Mouse (Mus musculus): Measurements from ENCODE around the gene Ttc29. TPM values are rescaled to one million over a fixed set of nuclear protein-coding genes. Genes with fewer than 3 reads are reported as not detected.

The Ttc29 gene
- total RNA-seq, 4 experiments from 2014 or later: not detected

DNA sequence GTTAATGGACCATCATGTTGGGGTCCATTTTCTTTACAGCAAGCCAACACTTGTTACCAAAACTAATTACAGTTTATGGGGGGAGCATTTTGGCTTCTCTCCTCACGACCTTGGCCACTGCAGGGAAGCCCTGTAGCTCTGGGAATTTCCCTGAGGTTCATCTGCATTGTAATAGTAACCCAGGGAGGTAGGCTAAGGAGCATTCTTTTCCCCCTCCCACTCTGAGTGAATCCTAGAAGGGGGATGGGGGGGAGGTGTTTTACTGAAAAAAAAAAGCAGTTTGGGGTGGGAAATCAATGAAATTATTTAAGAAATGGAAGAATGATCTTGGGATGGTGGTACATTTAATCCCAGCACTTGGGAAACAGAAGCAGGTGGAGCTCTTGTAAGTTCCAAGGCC lies 210.8 kb downstream of the Ttc29 start:
- no peak for DNase-seq (ENCODE audit: low spot score in 2 of 2)

DNA sequence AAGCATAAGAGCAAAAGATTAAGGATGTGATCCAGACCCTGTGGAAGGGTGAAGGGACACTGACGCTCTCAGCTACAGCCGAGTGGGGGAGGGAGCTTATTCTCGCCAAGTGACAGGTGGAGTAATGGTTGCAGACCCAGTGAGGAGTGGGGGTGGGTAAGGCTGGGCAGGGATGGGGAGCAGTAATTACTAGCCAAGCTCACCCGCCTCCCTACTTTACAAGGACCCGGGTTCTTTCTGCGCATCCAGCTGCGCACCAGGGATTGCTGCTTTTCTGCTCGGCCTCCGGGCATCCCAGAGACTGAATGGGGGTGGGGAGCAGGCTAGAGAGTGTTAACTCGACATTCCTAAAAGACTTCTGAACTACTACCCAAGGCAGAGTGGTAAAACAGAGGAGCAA lies 213.4 kb downstream of the Ttc29 start:
- no peak for DNase-seq (ENCODE audit: low spot score in 2 of 2)

DNA sequence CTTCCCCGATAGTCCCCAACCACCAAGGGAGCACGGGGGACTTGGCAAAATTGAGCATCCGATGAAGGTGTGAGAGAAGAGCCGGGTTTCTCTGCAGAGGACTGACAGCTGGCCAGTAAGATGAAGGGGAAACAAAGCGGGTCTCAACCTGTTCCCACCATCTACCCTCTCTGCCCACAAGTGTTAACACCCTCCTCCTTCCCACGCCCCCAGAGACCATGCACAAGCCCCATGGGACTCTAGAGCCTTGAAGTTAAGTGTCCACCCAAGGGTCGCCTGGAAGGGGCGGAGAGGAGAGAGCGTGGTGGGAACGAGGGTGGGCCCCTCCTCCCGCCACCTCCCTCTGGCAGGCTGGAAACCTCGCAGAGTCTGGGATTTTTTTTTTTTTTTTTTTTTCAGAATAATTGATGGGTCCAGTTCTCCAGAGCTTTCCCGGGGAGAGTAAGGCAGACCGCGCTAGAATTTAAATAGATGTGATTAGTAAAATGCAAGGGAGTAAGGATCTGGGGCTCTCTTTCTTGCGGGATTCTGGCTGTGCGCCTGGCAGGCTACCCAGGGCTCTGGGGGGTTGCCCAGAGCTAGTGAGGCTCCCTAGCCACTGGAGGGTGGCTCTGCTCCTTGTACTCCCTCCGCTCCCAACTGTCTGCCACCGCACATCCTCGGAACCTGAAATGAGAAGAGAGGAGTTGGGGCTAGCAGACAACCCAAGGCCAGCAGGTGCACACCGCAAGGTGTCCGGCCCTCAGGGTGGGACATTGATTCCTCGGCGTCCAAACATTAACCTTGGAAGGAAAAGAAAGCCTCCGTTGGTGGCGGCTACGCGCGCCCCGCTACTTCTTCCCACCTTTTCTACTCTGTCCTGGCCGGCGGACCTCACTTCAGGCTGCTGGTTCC lies 214.0 kb downstream of the Ttc29 start:
- DNase-seq (ENCODE audit: low spot score in 2 of 2): no peak

- DNase-seq (ENCODE audit: low spot score in 2 of 2): no peak
These were observed 214.7 kb downstream of the Ttc29 start for GRCm38 (mm10) chr8:78427769-78428130.

DNA sequence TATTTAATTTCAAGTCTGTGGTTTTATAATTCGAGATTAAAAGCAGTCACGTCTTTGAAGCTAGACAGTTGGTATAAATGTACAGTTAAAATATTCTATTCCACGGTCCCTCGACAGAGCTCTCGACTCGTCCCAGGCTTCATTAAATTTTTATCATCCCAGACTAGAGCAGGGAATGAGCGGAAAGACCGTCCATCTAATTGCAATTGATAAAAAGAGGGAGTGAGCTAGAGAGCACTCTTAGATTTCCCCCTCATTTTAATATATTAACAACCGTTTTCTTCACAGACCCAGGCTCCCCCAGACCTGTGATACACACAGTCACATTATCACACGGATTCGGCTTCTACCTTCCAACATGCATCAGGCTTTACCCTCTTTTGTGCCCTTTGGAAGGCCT lies 215.1 kb downstream of the Ttc29 start:
- DNase-seq (ENCODE audit: low spot score in 2 of 2): no peak

GRCm38 (mm10) chr8:78431356-78431755 lies 218.3 kb downstream of the Ttc29 start:
- DNase-seq (ENCODE audit: low spot score in 2 of 2): no peak

DNA sequence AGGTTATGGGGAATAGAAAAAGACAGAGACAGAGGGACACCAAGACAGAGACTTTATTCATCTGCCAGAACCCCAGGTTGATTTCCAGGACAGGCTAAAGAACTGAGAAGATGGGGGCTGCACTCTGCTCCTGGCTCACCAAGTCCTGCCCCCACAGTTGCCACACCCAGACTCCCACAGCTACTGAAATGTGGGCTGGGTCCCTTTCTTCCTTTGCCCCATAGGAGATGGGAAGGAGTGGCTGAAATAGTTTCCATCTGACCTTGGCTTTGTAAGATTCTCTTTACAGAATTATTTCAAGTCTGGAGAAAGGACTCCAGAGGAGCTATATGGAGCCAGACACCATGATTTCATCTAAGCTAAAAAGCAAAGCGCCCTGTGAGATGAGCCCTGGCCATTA lies 219.4 kb downstream of the Ttc29 start:
- DNase-seq (ENCODE audit: low spot score in 2 of 2): no peak

DNA sequence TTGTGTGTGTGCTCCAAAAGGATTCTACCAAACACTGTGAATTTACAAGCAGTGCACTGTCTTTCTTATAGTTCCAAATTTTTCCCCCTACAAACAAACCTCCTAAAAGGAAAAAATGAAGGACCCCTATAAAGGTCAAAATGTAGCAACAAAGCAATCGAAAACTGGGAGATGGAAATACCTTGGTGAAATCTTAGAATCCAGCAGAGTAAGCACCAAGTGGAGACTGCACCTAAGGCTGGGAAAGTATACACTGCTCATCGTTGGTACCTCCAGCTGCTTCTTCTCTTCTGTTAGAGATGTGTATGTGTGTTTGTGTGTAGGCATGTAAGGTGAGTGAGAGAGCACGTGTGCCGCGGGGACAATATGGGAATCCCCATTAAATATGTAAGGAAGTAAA lies 220.2 kb downstream of the Ttc29 start:
- no peak for DNase-seq (ENCODE audit: low spot score in 2 of 2)

DNA sequence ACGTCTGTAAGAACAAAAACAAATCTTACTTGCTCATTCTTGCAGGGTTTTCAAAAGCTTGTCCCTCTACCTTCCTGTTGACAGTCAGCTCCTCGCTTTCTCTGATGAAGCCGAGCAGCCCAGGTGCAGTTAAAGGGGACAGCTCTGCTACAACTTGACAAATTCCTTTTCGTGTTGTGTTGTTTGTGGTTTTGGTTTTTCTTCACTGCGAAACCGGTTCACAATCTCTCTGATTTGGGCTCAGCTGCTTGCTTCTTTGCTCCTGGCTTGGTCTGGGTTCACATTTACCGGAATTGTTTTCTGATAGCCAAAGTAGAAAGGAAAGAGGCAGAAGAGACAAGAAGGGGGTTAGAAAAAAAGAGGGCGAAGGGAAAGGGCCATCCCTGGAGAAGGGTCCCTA lies 221.2 kb downstream of the Ttc29 start:
- no peak for DNase-seq (ENCODE audit: low spot score in 2 of 2)

DNA sequence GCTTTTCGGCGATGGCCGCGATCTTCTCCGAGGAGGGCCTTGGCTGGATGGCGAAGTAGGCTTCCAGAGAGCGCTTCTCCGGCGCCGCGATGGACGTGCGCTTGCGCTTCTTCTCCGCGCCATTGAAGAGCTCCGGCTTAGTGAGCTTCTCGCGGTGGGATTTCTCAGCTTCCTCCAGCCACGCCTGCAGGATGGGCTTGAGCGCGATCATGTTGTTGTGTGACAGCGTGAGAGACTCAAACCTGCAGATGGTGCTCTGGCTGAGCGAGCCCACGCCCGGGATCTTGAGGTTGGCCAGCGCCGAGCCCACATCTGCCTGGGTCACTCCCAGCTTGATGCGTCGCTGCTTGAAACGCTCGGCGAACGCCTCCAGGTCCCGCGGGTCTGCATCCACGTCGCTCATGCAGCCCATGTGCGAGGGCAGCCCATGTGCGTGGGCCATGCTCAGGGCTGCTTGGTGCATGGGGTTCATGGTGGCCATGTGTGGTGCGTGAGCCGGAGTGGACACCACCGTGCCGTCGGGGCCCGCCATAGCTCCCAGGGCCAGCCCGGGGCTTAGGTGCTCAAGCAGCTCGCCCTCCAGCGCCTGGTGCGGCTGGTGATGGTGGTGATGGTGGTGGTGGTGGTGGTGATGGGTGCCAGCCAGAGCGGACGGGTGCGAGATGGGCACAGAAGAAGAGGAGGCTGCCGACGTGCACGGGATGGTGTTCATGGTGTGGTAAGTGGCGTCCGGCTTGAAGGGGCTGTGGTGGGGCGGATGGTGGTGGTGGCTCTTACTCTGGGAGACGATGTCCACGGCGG lies 221.9 kb downstream of the Ttc29 start:
- DNase-seq (ENCODE audit: low spot score in 2 of 2): no peak

DNA sequence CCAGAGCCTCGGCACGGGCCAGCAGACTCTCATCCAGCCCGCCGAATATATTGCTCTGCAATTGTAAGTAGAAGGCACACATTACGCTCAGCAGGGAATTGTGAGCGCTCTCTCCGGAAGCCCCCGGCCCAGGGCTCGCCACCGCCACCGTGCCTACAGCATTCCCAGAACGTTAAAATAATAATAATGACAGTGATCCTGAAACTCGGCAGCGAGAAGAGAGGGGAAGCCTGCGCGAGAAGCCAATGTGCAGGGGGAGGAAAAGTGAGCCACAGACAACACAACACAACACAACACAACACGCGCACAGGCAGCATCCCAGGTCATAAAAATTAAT lies 222.5 kb downstream of the Ttc29 start:
- no peak for DNase-seq (ENCODE audit: low spot score in 2 of 2)

DNA sequence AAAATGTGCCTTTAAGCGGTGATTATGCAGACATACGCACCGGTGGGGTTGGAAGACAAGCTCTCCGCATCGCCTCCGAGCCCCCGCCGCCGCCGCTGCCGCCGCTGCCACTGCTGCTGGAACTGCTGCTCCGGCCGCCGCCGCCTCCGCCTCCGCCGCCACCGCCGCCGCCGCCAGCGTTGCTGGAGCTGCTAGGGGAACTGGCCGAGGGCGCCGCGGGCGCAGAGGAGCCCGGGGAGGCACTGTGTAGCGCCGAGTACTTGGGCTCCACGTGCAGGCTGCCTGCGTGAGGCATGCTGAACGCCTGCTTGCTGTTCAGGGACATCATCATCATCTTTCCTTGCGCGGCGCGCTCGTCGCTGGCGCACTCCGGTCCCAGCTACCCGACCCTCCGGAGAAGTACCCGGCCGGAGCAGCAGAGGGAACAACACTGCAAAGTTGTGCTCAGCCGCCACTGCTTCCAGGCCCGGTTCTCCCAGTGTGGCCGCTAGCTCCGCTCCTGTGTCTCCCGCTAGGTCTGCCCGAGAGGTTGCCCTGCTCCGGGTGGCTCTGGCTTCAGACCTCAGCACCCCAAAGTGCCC lies 223.1 kb downstream of the Ttc29 start, which contains the start of gene Pou4f2:
Gene Pou4f2, minus strand, starts transcription at position 575 of the 581 bp plus-strand sequence.
- no peak for DNase-seq (ENCODE audit: low spot score in 2 of 2)

GRCm38 (mm10) chr8:78436661-78437060 lies 223.6 kb downstream of the Ttc29 start:
- no peak for DNase-seq (ENCODE audit: low spot score in 2 of 2)

DNA sequence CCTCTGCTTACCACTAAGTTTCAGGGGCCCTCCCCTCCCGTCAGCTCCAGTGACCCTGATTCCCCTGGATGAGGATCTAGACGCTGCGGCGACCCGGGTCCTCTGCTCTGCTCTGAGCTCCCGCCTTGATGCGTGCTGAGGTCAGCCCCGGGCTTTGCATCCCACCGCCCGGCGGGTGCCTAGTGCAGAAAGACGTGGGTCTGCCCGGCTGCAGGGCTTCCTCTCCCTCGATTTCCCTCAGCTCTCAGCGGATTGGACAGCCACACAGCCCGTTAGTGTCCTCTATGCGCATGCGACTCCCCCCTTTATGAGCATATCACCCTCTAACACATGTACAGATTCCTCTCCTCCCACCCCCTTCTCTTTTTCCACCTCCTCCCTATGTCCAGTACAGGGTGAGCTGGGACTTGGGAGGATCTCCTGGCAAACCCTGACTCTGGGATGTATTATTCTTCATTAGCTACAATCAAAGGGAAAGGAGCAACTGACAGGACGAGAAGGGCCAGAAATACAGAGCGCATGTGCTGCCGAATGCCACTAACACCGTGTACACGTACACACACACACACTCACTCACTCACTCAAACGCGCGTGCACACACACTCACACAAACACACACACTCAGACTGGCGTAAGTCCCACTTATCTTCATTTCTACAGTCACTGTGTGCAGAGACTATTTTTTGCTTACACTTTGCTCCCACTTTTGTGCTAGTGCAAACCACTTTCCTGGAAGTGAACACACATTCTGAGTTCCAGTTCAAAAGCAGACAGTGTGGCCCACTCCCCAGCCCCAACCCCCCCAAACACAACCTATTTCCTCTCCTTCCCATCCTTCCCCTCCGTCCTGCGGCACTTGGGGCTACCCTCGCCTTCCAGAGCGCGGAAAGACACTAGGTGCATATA lies 224.3 kb downstream of the Ttc29 start:
- no peak for DNase-seq (ENCODE audit: low spot score in 2 of 2)

- DNase-seq (ENCODE audit: low spot score in 2 of 2): no peak
These were observed 225.0 kb downstream of the Ttc29 start for GRCm38 (mm10) chr8:78438121-78438520.

- no peak for DNase-seq (ENCODE audit: low spot score in 2 of 2)
These were observed 229.7 kb downstream of the Ttc29 start for GRCm38 (mm10) chr8:78442781-78443180.

Other genes starting within 250 kb of the Ttc29 start
- gene Pou4f2, start 223.3 kb downstream of the Ttc29 start, total RNA-seq (2022): not detected

Measured in gastrocnemius, adult 8-10 months (tissue).